Mouse (Mus musculus) CH12.LX (cell line): Measurements from ENCODE around the gene Armh2.

Source experiments
- CTCF ChIP-seq, 2 experiments: IDR thresholded peaks in 1 of 2; conservative IDR thresholded peaks in 1 of 2; 2 replicates each; pipeline ENCODE4 v1.5.1; 2011 to 2012; ENCODE audit warnings: low read depth in 2 of 2, low read length in 2 of 2, improper control_type of control experiment in 1 of 2, inconsistent platforms in 1 of 2, mild to moderate bottlenecking in 1 of 2, moderate library complexity in 1 of 2
- EP300 ChIP-seq: IDR thresholded peaks from 2 replicates; pipeline ENCODE4 v1.6.1; 2011; ENCODE audit warnings: low read length, improper control_type of control experiment
- IRF4 ChIP-seq: IDR thresholded peaks from 2 replicates; pipeline ENCODE4 v1.6.1; 2014; ENCODE audit warnings: low read depth, mild to moderate bottlenecking, inconsistent platforms, low read length, improper control_type of control experiment
- POLR2A ChIP-seq: IDR thresholded peaks from 2 replicates; pipeline ENCODE4 v1.6.1; 2011; ENCODE audit warnings: low read depth, mild to moderate bottlenecking, improper control_type of control experiment, low read length
- SMC3 ChIP-seq: IDR thresholded peaks from 2 replicates; pipeline ENCODE4 v1.6.1; 2011; ENCODE audit warnings: low read depth, low read length, improper control_type of control experiment
- USF2 ChIP-seq: conservative IDR thresholded peaks from 2 replicates; pipeline ENCODE4 v1.6.1; 2011; ENCODE audit warnings: low read depth, low read length, improper control_type of control experiment
- ZNF384 ChIP-seq: IDR thresholded peaks from 2 replicates; pipeline ENCODE4 v1.6.1; 2012; ENCODE audit warnings: low read depth, low read length, improper control_type of control experiment, inconsistent platforms

GRCm38 (mm10) chr13:24698746-24699145 is 42.3 kb upstream of the Armh2 start:
- TF ChIP-seq IRF4 (no peak), USF2 (no peak), EP300 (no peak), ZNF384 (no peak), SMC3 (no peak), CTCF (conservative IDR thresholded peaks at IDR 0.05 in 1 of 2, IDR thresholded peaks at IDR 0.05 in 1 of 2; ENCODE audit: low read depth in 2 of 2, low read length in 2 of 2) (no peak), POLR2A (no peak)
